Mouse (Mus musculus) neural tube, embryonic 12.5 days (tissue): ENCODE results near the gene Rab3gap1. TPM values are rescaled to one million over a fixed set of nuclear protein-coding genes. Genes with fewer than 3 reads are reported as not detected.

Experiments
- ATAC-seq: fragments of 200-750 bp; cut with Nextera tagmentation; 2 replicates; pipeline ENCODE4 v1.8.0; 2017; ENCODE audit warnings: low read depth, mild to moderate bottlenecking, moderate TSS enrichment, moderate library complexity; ENCODE audit not compliant: low FRiP score
- H3K27ac ChIP-seq: fragments of 300-500 bp; sonication (generic); 2 replicates; pipeline ENCODE4 v1.5.1; 2016
- H3K27me3 ChIP-seq: fragments of 300-500 bp; sonication (generic); replicated peaks from 2 replicates; pipeline ENCODE4 v1.6.1; 2016; ENCODE audit warnings: mild to moderate bottlenecking
- H3K36me3 ChIP-seq: fragments of 300-500 bp; sonication (generic); 2 replicates; pipeline ENCODE4 v1.6.1; 2016; ENCODE audit warnings: mild to moderate bottlenecking
- H3K4me1 ChIP-seq: fragments of 300-500 bp; sonication (generic); 2 replicates; pipeline ENCODE4 v1.6.1; 2016
- H3K4me2 ChIP-seq: fragments of 300-500 bp; sonication (generic); replicated peaks from 2 replicates; pipeline ENCODE4 v1.6.1; 2016; ENCODE audit warnings: mild to moderate bottlenecking
- H3K4me3 ChIP-seq: fragments of 300-500 bp; sonication (generic); 2 replicates; pipeline ENCODE4 v1.5.1; 2016
- H3K9ac ChIP-seq: fragments of 300-500 bp; sonication (generic); 2 replicates; pipeline ENCODE4 v1.6.1; 2016; ENCODE audit warnings: mild to moderate bottlenecking
- H3K9me3 ChIP-seq: fragments of 300-500 bp; sonication (generic); 2 replicates; pipeline ENCODE4 v1.6.1; 2016; ENCODE audit warnings: mild to moderate bottlenecking
- whole genome bisulfite sequencing: fragments of 180-500 bp; shearing (Covaris S2); methylation state at CpG from one replicate; pipeline ENCODE4 v1.1.7; 2016; 5-methylcytosine and 5-hydroxymethylcytosine counted together
- polyA plus RNA-seq: library from polyadenylated mRNA; unstranded; fragments of >200 nt; fragmentation: Nextera tagmentation; extraction: Ambion mirVana; gene quantifications from 2 replicates; pipeline ENCODE4 v1.2.1, GENCODE M21; 2016

Gene Rab3gap1
- polyA plus RNA-seq, 1 experiment from 2014 or later: 18.5 TPM

GRCm38 (mm10) chr1:127989876-127990731 is 121.5 kb downstream of the Rab3gap1 start:
- Histone ChIP-seq H3K4me2 (no peak overlapping the region), H3K4me1 (peaks cover 6% of the 10 kb centered on the region; the same call in 1 of the 2 replicates), H3K27me3 (no peaks in the 10 kb centered on the region), H3K27ac (no peak overlapping the region), H3K36me3 (no peaks in the 10 kb centered on the region), H3K4me3 (no peak overlapping the region), H3K9me3 (no peaks in the 10 kb centered on the region), H3K9ac (no peak overlapping the region)
- 52% methylated on average over 9 of the region's 9 CpGs for WGBS
- ATAC-seq: no peak

Other genes starting within 250 kb of the Rab3gap1 start
- gene Tmem163, start 189.2 kb upstream of the Rab3gap1 start, polyA plus RNA-seq: 44.2 and 46.8 TPM in 2 replicates
- not detected in 2 replicates for gene Acmsd, start 139.4 kb upstream of the Rab3gap1 start, polyA plus RNA-seq
- 112 and 113 TPM in 2 replicates for gene Ccnt2, start 94.6 kb upstream of the Rab3gap1 start, polyA plus RNA-seq
- gene Map3k19, start 13.7 kb upstream of the Rab3gap1 start, polyA plus RNA-seq: 0.05 TPM in 1 of 2 replicates, not detected in the other
- 8.2 and 8.4 TPM in 2 replicates for gene Zranb3, start 234.3 kb downstream of the Rab3gap1 start, polyA plus RNA-seq
- gene R3hdm1, start 234.5 kb downstream of the Rab3gap1 start, polyA plus RNA-seq: 79.3 and 91.4 TPM in 2 replicates